Mouse (Mus musculus) heart, postnatal 0 days (tissue): ENCODE measurements around the gene Klrb1c.
"Not testable (repeated sequence)": the region's sequence is repeated elsewhere in the genome, so short reads cannot be mapped to it uniquely, and the experiment has no call there.

Experiments
- CTCF ChIP-seq: IDR thresholded peaks from 2 replicates; pipeline ENCODE4 v1.5.1; 2016; ENCODE audit warnings: antibody characterized with exemption, control low read depth, low read depth
- EP300 ChIP-seq: IDR thresholded peaks from 2 replicates; pipeline ENCODE4 v1.6.1; 2016; ENCODE audit warnings: antibody characterized with exemption, low read depth

DNA sequence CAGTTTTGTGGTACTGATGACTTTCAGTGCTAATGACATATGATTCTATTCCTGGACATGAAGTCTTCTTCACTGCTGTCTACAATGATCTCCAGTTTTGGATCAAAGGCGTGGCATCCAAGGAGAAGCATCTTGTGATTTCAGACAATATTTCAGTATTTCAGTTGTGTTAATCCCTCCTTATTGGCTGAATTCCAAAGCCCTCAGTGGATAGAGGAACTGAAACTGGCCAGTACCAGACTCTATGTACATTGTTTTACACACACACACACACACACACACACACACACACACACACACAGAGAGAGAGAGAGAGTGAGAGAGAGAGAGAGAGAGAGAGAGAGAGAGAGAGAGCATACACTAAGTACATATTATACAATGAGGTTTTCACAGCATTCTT, 2.6 kb downstream of the Klrb1c start:
- not testable (repeated sequence) for TF ChIP-seq CTCF, EP300
